Mouse (Mus musculus) bone marrow macrophage, adult 2 months (primary cell): ENCODE measurements around the gene Olfr714.

ENCODE experiments used
- CTCF ChIP-seq: IDR thresholded peaks from 2 replicates; pipeline ENCODE4 v1.5.1; 2012; ENCODE audit warnings: low read depth, mild to moderate bottlenecking, low read length, moderate library complexity
- POLR2A ChIP-seq: IDR thresholded peaks from 2 replicates; pipeline ENCODE4 v1.6.1; 2012; ENCODE audit warnings: mild to moderate bottlenecking, low read depth, low read length, borderline replicate concordance

DNA sequence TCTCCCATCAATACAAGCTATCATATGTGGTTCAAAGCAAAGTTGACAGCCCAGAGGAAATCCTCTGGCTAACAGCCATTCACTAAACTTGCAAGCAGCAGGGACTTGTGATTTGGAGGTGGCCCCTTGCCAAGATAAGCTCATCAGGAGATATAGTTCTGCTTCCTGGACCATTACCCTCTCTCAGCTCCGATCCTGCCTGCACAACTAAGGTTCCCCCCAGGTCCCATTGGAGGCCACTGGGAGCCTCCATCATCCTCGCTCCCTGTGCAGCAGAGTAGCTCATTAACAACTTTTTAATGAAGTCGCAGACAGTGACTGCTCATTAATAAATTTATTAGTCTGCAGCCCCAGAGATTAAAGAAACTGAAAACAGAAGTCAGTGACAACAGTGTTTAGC, 23.2 kb upstream of the Olfr714 start:
- TF ChIP-seq POLR2A (no peak), CTCF (no peak)
